Mouse (Mus musculus) T-helper 17 cell (primary cell): ENCODE measurements around the gene Ergic3.

ENCODE experiments used
- in situ Hi-C, 2 experiments: fragments of 300-600 bp; cut with MboI, MseI; formaldehyde crosslinking; loops; 1 replicate in 1 of 2; 2 replicates in 1 of 2; pipeline ENCODE4 v1.15.1; 2025; ENCODE audit warnings: high pct_unique_total_duplicates in 2 of 2

The Ergic3 gene

DNA sequence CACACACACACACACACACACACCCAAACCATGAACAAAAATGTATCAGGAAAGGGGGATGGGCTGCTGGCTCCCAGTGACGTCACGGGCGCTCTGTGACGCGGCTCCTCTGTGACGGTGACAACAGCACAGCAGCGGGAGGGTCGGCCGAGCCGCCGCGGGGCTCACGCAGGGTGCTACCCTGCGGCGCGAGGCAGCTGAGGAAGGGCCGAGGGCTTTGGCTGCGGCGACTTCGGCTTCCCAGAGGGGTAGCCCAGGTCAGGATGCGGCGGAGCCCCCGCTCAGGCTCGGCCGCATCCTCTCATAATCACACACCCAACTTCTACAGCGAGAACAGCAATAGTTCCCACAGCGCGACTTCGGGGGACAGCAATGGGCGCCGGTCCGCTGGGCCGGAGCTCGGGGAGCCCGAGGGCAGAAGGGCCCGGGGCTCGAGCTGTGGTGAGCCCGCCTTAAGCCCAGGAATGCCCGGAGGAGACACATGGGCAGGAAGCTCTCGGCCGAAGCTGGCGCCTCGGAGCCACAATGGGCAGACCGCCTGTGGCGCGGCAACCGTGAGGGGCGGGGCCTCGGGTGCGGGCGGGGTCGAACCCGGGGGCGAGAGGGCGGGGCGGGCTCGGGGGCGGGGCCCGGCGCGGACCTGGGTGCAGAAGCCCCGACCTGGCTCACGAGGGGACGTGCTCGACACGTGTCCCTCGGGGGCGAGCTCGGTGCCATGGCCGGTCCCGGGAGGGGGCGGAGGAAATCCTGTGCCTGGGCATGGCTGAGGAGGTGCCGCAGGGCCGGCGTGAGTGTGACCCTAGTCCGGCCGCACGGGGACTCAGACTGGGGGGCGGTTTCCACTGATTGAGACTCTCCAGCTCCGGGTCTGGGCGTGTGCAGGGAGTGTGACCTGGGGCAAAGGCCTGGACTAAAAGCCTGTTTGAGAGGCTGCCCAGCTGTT, 57.5 kb downstream of the Ergic3 start, which contains the start of gene Spag4:
Gene Spag4, plus strand, starts transcription at position 77 of the 943 bp plus-strand sequence.
- in situ Hi-C loops: no loop called here

DNA sequence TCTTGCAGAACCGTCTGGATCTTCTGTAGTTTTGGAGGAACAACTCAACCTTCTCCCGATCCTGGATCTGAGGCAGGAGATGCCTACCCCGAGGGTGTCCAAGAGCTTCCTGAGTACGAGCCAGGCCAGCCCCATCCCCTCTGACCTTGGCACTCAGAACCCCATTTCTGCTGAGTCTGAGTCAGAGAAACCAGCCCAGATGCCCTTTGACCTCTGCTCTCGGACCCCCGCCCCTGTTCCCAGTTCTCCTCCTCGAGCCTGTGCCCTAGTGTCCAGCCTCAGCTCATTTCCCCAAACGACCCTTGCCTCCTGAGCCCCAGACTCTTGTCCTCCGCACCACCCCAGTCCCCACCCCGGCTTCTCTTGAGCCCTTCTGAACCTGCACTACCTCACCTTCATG, 58.3 kb downstream of the Ergic3 start:
- in situ Hi-C loops: no loop called here
